Mouse (Mus musculus) lung, embryonic 14.5 days (tissue): Measurements from ENCODE around the gene Slc19a2. TPM values are rescaled to one million over a fixed set of nuclear protein-coding genes. Genes with fewer than 3 reads are reported as not detected.
A peak's percentile ranks its signal among the peaks of the same experiment; 100 is the strongest.

ENCODE experiments used
- ATAC-seq: fragments of 200-750 bp; cut with Nextera tagmentation; 2 replicates; pipeline ENCODE4 v1.8.0; 2017; ENCODE audit warnings: mild to moderate bottlenecking, moderate TSS enrichment, moderate library complexity; ENCODE audit not compliant: insufficient read depth
- DNase-seq: peaks from one replicate; pipeline ENCODE4 v3.0.0-alpha.2; 2015
- H3K27ac ChIP-seq: fragments of 300-500 bp; sonication (generic); 2 replicates; pipeline ENCODE4 v1.5.1; 2014; ENCODE audit warnings: low read depth, mild to moderate bottlenecking, moderate library complexity
- H3K27me3 ChIP-seq: fragments of 300-500 bp; sonication (generic); 2 replicates; pipeline ENCODE4 v1.6.1; 2014; ENCODE audit warnings: low read length, control low read depth; ENCODE audit not compliant: insufficient read depth
- H3K36me3 ChIP-seq: fragments of 300-500 bp; sonication (generic); 2 replicates; pipeline ENCODE4 v1.6.1; 2014; ENCODE audit warnings: control low read depth; ENCODE audit not compliant: insufficient read depth
- H3K4me1 ChIP-seq: fragments of 300-500 bp; sonication (generic); 2 replicates; pipeline ENCODE4 v1.6.1; 2014; ENCODE audit warnings: antibody characterized with exemption, control low read depth; ENCODE audit not compliant: insufficient read depth
- H3K4me2 ChIP-seq: fragments of 300-500 bp; sonication (generic); 2 replicates; pipeline ENCODE4 v1.6.1; 2014; ENCODE audit warnings: mild to moderate bottlenecking
- H3K4me3 ChIP-seq: fragments of 300-500 bp; sonication (generic); 2 replicates; pipeline ENCODE4 v1.5.1; 2014; ENCODE audit warnings: low read depth, low read length
- H3K9ac ChIP-seq: fragments of 300-500 bp; sonication (generic); 2 replicates; pipeline ENCODE4 v1.6.1; 2014
- H3K9me3 ChIP-seq: fragments of 300-500 bp; sonication (generic); 2 replicates; pipeline ENCODE4 v1.6.1; 2016; ENCODE audit warnings: low read depth, low read length, control low read depth
- CTCF ChIP-seq: IDR thresholded peaks from 2 replicates; pipeline ENCODE4 v1.5.1; 2016; ENCODE audit warnings: antibody characterized with exemption, low read depth
- WGBS: fragments of 180-500 bp; shearing (Covaris S2); extraction: QIAGEN DNeasy Blood & Tissue Kit; methylation state at CpG from one replicate; pipeline ENCODE4 v1.1.7; 2014; 5-methylcytosine and 5-hydroxymethylcytosine counted together
- polyA plus RNA-seq: library from polyadenylated mRNA; unstranded; fragments of >200 nt; fragmentation: Nextera tagmentation; extraction: Ambion mirVana; gene quantifications from 2 replicates; pipeline ENCODE4 v1.2.1, GENCODE M21; 2014

Slc19a2 gene
- polyA plus RNA-seq, 1 experiment from 2014 or later, result 9.4 TPM

DNA sequence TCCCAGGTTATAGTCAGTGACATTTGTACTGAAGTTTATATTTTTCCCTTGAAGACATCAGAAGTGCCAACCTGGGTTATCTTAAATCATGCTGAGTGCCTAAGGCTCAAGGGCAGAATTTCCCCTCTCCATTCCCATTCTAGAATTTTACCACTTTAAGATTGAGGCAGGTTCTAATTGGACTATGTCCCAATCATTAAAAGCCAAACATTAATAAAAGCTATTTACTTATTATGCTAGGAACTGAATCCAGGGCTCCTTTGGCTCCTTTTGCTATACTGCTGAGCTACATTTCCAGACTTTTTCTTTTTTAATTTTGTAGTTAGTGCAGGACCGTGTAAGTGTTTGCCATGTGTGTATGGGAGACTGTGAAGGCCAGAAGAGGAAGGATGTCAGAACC is 2.6 kb downstream of the Slc19a2 start:
- Histone ChIP-seq H3K9ac (no peak overlapping the region), H3K4me1 (peaks cover 6% of the 10 kb centered on the region; the same call in 1 of the 2 replicates), H3K27ac (no peak overlapping the region), H3K9me3 (no peaks in the 10 kb centered on the region), H3K36me3 (no peaks in the 10 kb centered on the region), H3K4me3 (no peak overlapping the region), H3K4me2 (no peak overlapping the region), H3K27me3 (no peaks in the 10 kb centered on the region)
- ATAC-seq (no peak), DNase-seq (no peak)
- TF ChIP-seq CTCF, result no peak
- whole genome bisulfite sequencing, result 83% methylated on average over 1 of the region's 1 CpGs

- Histone ChIP-seq H3K36me3 (peaks cover 6% of the 10 kb centered on the region; the same call in 1 of the 2 replicates), H3K27ac (no peak overlapping the region), H3K4me2 (no peak overlapping the region), H3K9me3 (no peaks in the 10 kb centered on the region), H3K4me3 (no peak overlapping the region), H3K27me3 (no peaks in the 10 kb centered on the region), H3K4me1 (peaks cover 6% of the 10 kb centered on the region; the same call in 1 of the 2 replicates), H3K9ac (no peak overlapping the region)
- no peak for DNase-seq
- no peak for TF ChIP-seq CTCF
- ATAC-seq, result no peak
- 54% methylated on average over 5 of the region's 5 CpGs for WGBS
Observed at GRCm38 (mm10) chr1:164252551-164252950, 3.7 kb downstream of the Slc19a2 start.

GRCm38 (mm10) chr1:164254836-164255235 is 6.0 kb downstream of the Slc19a2 start:
- DNase-seq (no peak), ATAC-seq (no peak)
- H3K9me3 ChIP-seq, result no peaks in the 10 kb centered on the region
- H3K4me2 ChIP-seq, result no peak overlapping the region
- WGBS, result 57% methylated on average over 3 of the region's 3 CpGs
- H3K36me3 ChIP-seq, result peaks cover 6% of the 10 kb centered on the region; the same call in 1 of the 2 replicates
- H3K4me1 ChIP-seq, result peaks cover 3% of the 10 kb centered on the region; the same call in 1 of the 2 replicates
- no peak for TF ChIP-seq CTCF
- H3K4me3 ChIP-seq, result no peak overlapping the region
- no peak overlapping the region for H3K9ac ChIP-seq
- H3K27ac ChIP-seq, result no peak overlapping the region
- H3K27me3 ChIP-seq, result no peaks in the 10 kb centered on the region

- DNase-seq (no peak), ATAC-seq (no peak; the same call in 1 of the 2 replicates)
- Histone ChIP-seq H3K36me3 (peaks cover 14% of the 10 kb centered on the region; the same call in 1 of the 2 replicates), H3K4me3 (no peak overlapping the region), H3K9ac (no peak overlapping the region), H3K27ac (no peak overlapping the region), H3K27me3 (no peaks in the 10 kb centered on the region), H3K4me1 (no peaks in the 10 kb centered on the region), H3K9me3 (no peaks in the 10 kb centered on the region), H3K4me2 (no peak overlapping the region)
- TF ChIP-seq CTCF, result no peak
- 72% methylated on average over 16 of the region's 16 CpGs for WGBS
Observed at GRCm38 (mm10) chr1:164260171-164261028, 11.6 kb downstream of the Slc19a2 start.

DNA sequence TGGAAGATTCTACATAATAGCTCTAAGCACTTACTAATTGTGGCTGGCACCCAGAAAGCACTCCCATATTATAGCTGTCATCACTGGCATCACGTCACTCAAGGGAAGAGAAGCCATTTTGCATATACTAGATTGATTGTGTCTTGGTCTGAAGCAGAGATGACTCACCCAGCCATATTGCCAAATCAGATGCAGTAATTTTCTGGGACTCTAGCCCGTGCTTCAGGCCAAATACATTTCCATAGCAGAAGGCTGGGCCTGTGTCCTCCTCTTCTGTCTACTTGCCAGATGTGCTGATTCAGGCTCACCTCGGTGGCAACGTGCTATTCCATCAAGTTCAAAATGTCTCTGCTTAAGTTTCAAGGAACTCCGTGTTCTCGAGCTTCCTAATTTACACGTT is 12.7 kb downstream of the Slc19a2 start:
- peaks cover 16% of the 10 kb centered on the region; the same call in 1 of the 2 replicates for H3K36me3 ChIP-seq
- no peaks in the 10 kb centered on the region for H3K4me1 ChIP-seq
- H3K4me3 ChIP-seq, result no peak overlapping the region
- DNase-seq (peak; percentile 9), ATAC-seq (no peak)
- H3K4me2 ChIP-seq, result no peak overlapping the region
- no peak overlapping the region for H3K9ac ChIP-seq
- 82% methylated on average over 7 of the region's 7 CpGs for WGBS
- no peak overlapping the region for H3K27ac ChIP-seq
- no peak for TF ChIP-seq CTCF
- H3K27me3 ChIP-seq, result no peaks in the 10 kb centered on the region
- no peaks in the 10 kb centered on the region for H3K9me3 ChIP-seq

GRCm38 (mm10) chr1:164270941-164271340 is 22.1 kb downstream of the Slc19a2 start:
- no peaks in the 10 kb centered on the region for H3K27me3 ChIP-seq
- H3K4me2 ChIP-seq, result no peak overlapping the region
- TF ChIP-seq CTCF, result no peak
- WGBS, result 81% methylated on average over 7 of the region's 7 CpGs
- no peaks in the 10 kb centered on the region for H3K4me1 ChIP-seq
- ATAC-seq, result no peak
- no peaks in the 10 kb centered on the region for H3K36me3 ChIP-seq
- no peak overlapping the region for H3K4me3 ChIP-seq
- no peak for DNase-seq
- H3K9ac ChIP-seq, result no peak overlapping the region
- H3K27ac ChIP-seq, result no peak overlapping the region
- H3K9me3 ChIP-seq, result no peaks in the 10 kb centered on the region

DNA sequence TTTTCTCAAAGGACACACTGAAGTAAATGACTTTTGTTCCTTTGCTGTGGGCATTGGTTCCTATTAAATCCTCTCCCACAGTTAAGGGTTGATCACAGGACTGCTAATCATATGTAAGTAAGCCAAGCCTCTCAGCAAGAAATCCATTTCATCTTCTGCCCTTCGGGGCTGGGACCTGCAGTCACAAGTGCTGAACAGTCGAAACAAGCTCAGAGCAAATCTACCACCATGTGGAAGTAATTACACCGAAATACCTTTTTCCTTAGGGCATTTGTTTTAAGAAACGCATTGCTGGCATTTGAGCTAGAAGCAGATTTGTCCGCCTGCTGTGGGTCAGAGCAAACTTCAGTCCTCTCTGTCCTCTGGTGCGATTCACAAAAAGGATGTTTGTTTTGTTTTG is 24.8 kb downstream of the Slc19a2 start:
- no peaks in the 10 kb centered on the region for H3K27me3 ChIP-seq
- DNase-seq (no peak), ATAC-seq (no peak)
- no peak overlapping the region for H3K27ac ChIP-seq
- WGBS, result 68% methylated on average over 6 of the region's 6 CpGs
- no peak overlapping the region for H3K9ac ChIP-seq
- no peak for TF ChIP-seq CTCF
- no peak overlapping the region for H3K4me3 ChIP-seq
- H3K36me3 ChIP-seq, result no peaks in the 10 kb centered on the region
- no peaks in the 10 kb centered on the region for H3K4me1 ChIP-seq
- no peak overlapping the region for H3K4me2 ChIP-seq
- H3K9me3 ChIP-seq, result no peaks in the 10 kb centered on the region
